Mouse (Mus musculus) CH12.LX (cell line): ENCODE data around the gene Rhob. TPM values are rescaled to one million over a fixed set of nuclear protein-coding genes. Genes with fewer than 3 reads are reported as not detected.

Experiments used
- DNase-seq: peaks from one replicate; pipeline ENCODE4 v3.0.0-alpha.2; 2013; ENCODE audit errors: extremely low read depth
- H3K27ac ChIP-seq: 2 replicates; pipeline ENCODE4 v1.5.1; 2012; ENCODE audit warnings: low read depth, mild to moderate bottlenecking, control low read depth, moderate library complexity; ENCODE audit not compliant: insufficient read depth
- H3K27me3 ChIP-seq: replicated peaks from 2 replicates; pipeline ENCODE3; 2012; ENCODE audit warnings: inconsistent platforms
- H3K36me3 ChIP-seq, 2 experiments: replicated peaks in 1 of 2; 2 replicates each; pipeline versions ENCODE3 to v1.6.1; 2012; ENCODE audit warnings: inconsistent platforms in 1 of 2, low read length in 1 of 2, mild to moderate bottlenecking in 1 of 2, mixed read lengths in 1 of 2, moderate library complexity in 1 of 2; ENCODE audit not compliant: control insufficient read depth in 1 of 2, insufficient read depth in 1 of 2
- H3K4me1 ChIP-seq, 2 experiments: 2 replicates each; pipeline ENCODE4 v1.6.1; 2012; ENCODE audit warnings: inconsistent platforms in 1 of 2, moderate library complexity in 1 of 2; ENCODE audit not compliant: insufficient read depth in 2 of 2, control insufficient read depth in 1 of 2
- H3K4me2 ChIP-seq: 2 replicates; pipeline ENCODE4 v1.6.1; 2012; ENCODE audit warnings: low read depth, mild to moderate bottlenecking, control low read depth; ENCODE audit not compliant: poor library complexity, insufficient read depth, severe bottlenecking
- H3K4me3 ChIP-seq, 3 experiments: fragments of 150-350 bp in 1 of 3; sonication (generic) in 1 of 3; replicated peaks in 1 of 3; 2 replicates each; pipeline versions ENCODE3 to v1.5.1; 2011 to 2012; ENCODE audit warnings: low read depth in 2 of 3, low read length in 2 of 3, mild to moderate bottlenecking in 2 of 3, moderate library complexity in 2 of 3, control low read depth in 1 of 3, improper control_type of control experiment in 1 of 3, inconsistent platforms in 1 of 3, mixed read lengths in 1 of 3; ENCODE audit not compliant: poor library complexity in 1 of 3
- H3K79me2 ChIP-seq: replicated peaks from 2 replicates; pipeline ENCODE4 v1.6.1; 2012; ENCODE audit warnings: mild to moderate bottlenecking, moderate library complexity; ENCODE audit not compliant: control insufficient read depth, poor library complexity, insufficient read depth, severe bottlenecking; ENCODE audit errors: extremely low read depth
- H3K9ac ChIP-seq: 2 replicates; pipeline ENCODE4 v1.6.1; 2012; ENCODE audit warnings: low read depth, mild to moderate bottlenecking, control low read depth, moderate library complexity; ENCODE audit not compliant: insufficient read depth
- H3K9me3 ChIP-seq: replicated peaks from 2 replicates; pipeline ENCODE3; 2012; ENCODE audit warnings: low read length, inconsistent platforms, mixed read lengths
- BHLHE40 ChIP-seq: IDR thresholded peaks from 2 replicates; pipeline ENCODE4 v1.6.1; 2011; ENCODE audit warnings: mild to moderate bottlenecking, low read depth, low read length, improper control_type of control experiment
- CHD1 ChIP-seq: IDR thresholded peaks from 2 replicates; pipeline ENCODE4 v1.6.1; 2012; ENCODE audit warnings: low read depth, low read length, improper control_type of control experiment, inconsistent platforms
- CHD2 ChIP-seq: IDR thresholded peaks from 2 replicates; pipeline ENCODE4 v1.6.1; 2011; ENCODE audit warnings: low read length, improper control_type of control experiment
- CTCF ChIP-seq, 2 experiments: IDR thresholded peaks in 1 of 2; conservative IDR thresholded peaks in 1 of 2; 2 replicates each; pipeline ENCODE4 v1.5.1; 2011 to 2012; ENCODE audit warnings: low read depth in 2 of 2, low read length in 2 of 2, improper control_type of control experiment in 1 of 2, inconsistent platforms in 1 of 2, mild to moderate bottlenecking in 1 of 2, moderate library complexity in 1 of 2
- EP300 ChIP-seq: IDR thresholded peaks from 2 replicates; pipeline ENCODE4 v1.6.1; 2011; ENCODE audit warnings: low read length, improper control_type of control experiment
- ETS1 ChIP-seq: conservative IDR thresholded peaks from 2 replicates; pipeline ENCODE4 v1.6.1; 2012; ENCODE audit warnings: low read depth, mild to moderate bottlenecking, inconsistent platforms, low read length, improper control_type of control experiment, moderate library complexity
- GABPA ChIP-seq: IDR thresholded peaks from 2 replicates; pipeline ENCODE4 v1.6.1; 2012; ENCODE audit warnings: low read depth, low read length, improper control_type of control experiment, inconsistent platforms; ENCODE audit not compliant: insufficient replicate concordance
- IRF4 ChIP-seq: IDR thresholded peaks from 2 replicates; pipeline ENCODE4 v1.6.1; 2014; ENCODE audit warnings: low read depth, mild to moderate bottlenecking, inconsistent platforms, low read length, improper control_type of control experiment
- JUN ChIP-seq: IDR thresholded peaks from 2 replicates; pipeline ENCODE4 v1.6.1; 2011; ENCODE audit warnings: low read depth, mild to moderate bottlenecking, low read length, improper control_type of control experiment, moderate library complexity; ENCODE audit not compliant: insufficient read depth
- MAFK ChIP-seq: IDR thresholded peaks from 2 replicates; pipeline ENCODE4 v1.6.1; 2011; ENCODE audit warnings: low read length, improper control_type of control experiment; ENCODE audit not compliant: insufficient replicate concordance
- MEF2A ChIP-seq: IDR thresholded peaks from 2 replicates; pipeline ENCODE4 v1.6.1; 2014; ENCODE audit warnings: low read depth, mild to moderate bottlenecking, inconsistent platforms, low read length, improper control_type of control experiment, borderline replicate concordance
- MYC ChIP-seq: IDR thresholded peaks from 2 replicates; pipeline ENCODE4 v1.6.1; 2011; ENCODE audit warnings: low read depth, mild to moderate bottlenecking, improper control_type of control experiment, low read length
- NELFE ChIP-seq: IDR thresholded peaks from 2 replicates; pipeline ENCODE4 v1.6.1; 2011; ENCODE audit warnings: low read depth, low read length, improper control_type of control experiment
- PAX5 ChIP-seq: IDR thresholded peaks from 2 replicates; pipeline ENCODE4 v1.6.1; 2012; ENCODE audit warnings: low read length, inconsistent platforms, mixed read lengths
- POLR2AphosphoS2 ChIP-seq: IDR thresholded peaks from 2 replicates; pipeline ENCODE4 v1.6.1; 2011; ENCODE audit warnings: low read depth, low read length, improper control_type of control experiment
- RAD21 ChIP-seq: IDR thresholded peaks from 2 replicates; pipeline ENCODE4 v1.6.1; 2011; ENCODE audit warnings: low read depth, mild to moderate bottlenecking, low read length, improper control_type of control experiment, moderate library complexity
- SIN3A ChIP-seq: IDR thresholded peaks from 2 replicates; pipeline ENCODE4 v1.6.1; 2012; ENCODE audit warnings: low read length, improper control_type of control experiment, inconsistent platforms
- SMC3 ChIP-seq: IDR thresholded peaks from 2 replicates; pipeline ENCODE4 v1.6.1; 2011; ENCODE audit warnings: low read depth, low read length, improper control_type of control experiment
- TCF12 ChIP-seq: IDR thresholded peaks from 2 replicates; pipeline ENCODE4 v1.6.1; 2014; ENCODE audit warnings: low read depth, mild to moderate bottlenecking, inconsistent platforms, low read length, improper control_type of control experiment
- UBTF ChIP-seq: IDR thresholded peaks from 2 replicates; pipeline ENCODE4 v1.6.1; 2012; ENCODE audit warnings: low read depth, mild to moderate bottlenecking, inconsistent platforms, low read length, improper control_type of control experiment, moderate library complexity
- ZC3H11A ChIP-seq: IDR thresholded peaks from 2 replicates; pipeline ENCODE4 v1.6.1; 2012; ENCODE audit warnings: low read depth, mild to moderate bottlenecking, inconsistent platforms, low read length, improper control_type of control experiment
- ZKSCAN1 ChIP-seq: IDR thresholded peaks from 2 replicates; pipeline ENCODE4 v1.6.1; 2012; ENCODE audit warnings: low read depth, inconsistent platforms, low read length, improper control_type of control experiment, borderline replicate concordance
- ZMIZ1 ChIP-seq: IDR thresholded peaks from 2 replicates; pipeline ENCODE4 v1.6.1; 2012; ENCODE audit warnings: low read depth, mild to moderate bottlenecking, inconsistent platforms, low read length, improper control_type of control experiment
- ZNF384 ChIP-seq: IDR thresholded peaks from 2 replicates; pipeline ENCODE4 v1.6.1; 2012; ENCODE audit warnings: low read depth, low read length, improper control_type of control experiment, inconsistent platforms
- dilution Hi-C: fragments of 300-500 bp; cut with MboI; formaldehyde crosslinking; loops from 2 replicates; pipeline ENCODE4 v1.14.3; 2020; ENCODE audit warnings: low sequenced_read_pairs; ENCODE audit not compliant: extremely low pct_unique_long_range_greater_than_20kb, extremely low pct_ligation_motif_present
- in situ Hi-C: fragments of 300-500 bp; cut with MboI; formaldehyde crosslinking; loops from 3 replicates; pipeline ENCODE4 v1.14.3; 2019; ENCODE audit warnings: low sequenced_read_pairs, low pct_ligation_motif_present, low pct_unique_long_range_greater_than_20kb, mixed read lengths
- polyA plus RNA-seq: library from polyadenylated mRNA; unstranded; fragments of >175 nt; gene quantifications from 2 replicates; pipeline ENCODE4 v1.2.1, GENCODE M21; 2012; ENCODE audit warnings: low read depth; ENCODE audit not compliant: insufficient read length
- total RNA-seq, 2 experiments: library from RNA; depleted of rRNA; stranded (reverse); fragments of 300-350 nt in 1 of 2; fragments of >200 nt in 1 of 2; gene quantifications; 2 replicates each; pipeline ENCODE4 v1.2.3; 2012 to 2014

Gene Rhob
- total and polyA plus RNA-seq, 3 experiments, result 42.1 to 54.1 (median 52.9) TPM

- no peak overlapping the region for H3K27ac ChIP-seq
- H3K9ac ChIP-seq, result no peak overlapping the region
- H3K27me3 ChIP-seq, result no peaks in the 10 kb centered on the region
- in situ Hi-C loops (loop anchor here (5.0 kb wide), 1 partner anchor 182 kb away; no protein-coding TSS in a partner anchor), dilution Hi-C loops (no loop called here)
- no peak for DNase-seq
- no peaks in the 10 kb centered on the region for H3K9me3 ChIP-seq
- TF ChIP-seq GABPA (no peak), IRF4 (no peak), ZNF384 (no peak), POLR2AphosphoS2 (no peak), EP300 (no peak), MEF2A (no peak), CHD2 (no peak), SMC3 (no peak), ZKSCAN1 (no peak), PAX5 (no peak), CHD1 (no peak), CTCF (conservative IDR thresholded peaks at IDR 0.05 in 1 of 2, IDR thresholded peaks at IDR 0.05 in 1 of 2; ENCODE audit: low read depth in 2 of 2, low read length in 2 of 2) (no peak), JUN (no peak), ZC3H11A (no peak), MYC (no peak), ZMIZ1 (no peak), NELFE (no peak), BHLHE40 (no peak)
- TF ChIP-seq, all 38 proteins: peak for 0
- H3K4me3 ChIP-seq, result no peak overlapping the region
- no peaks in the 10 kb centered on the region for H3K36me3 ChIP-seq
- peaks cover 3% of the 10 kb centered on the region for H3K79me2 ChIP-seq
- peaks cover 4 to 18% of the 10 kb centered on the region in 2 experiments for H3K4me1 ChIP-seq
- no peak overlapping the region for H3K4me2 ChIP-seq
These were observed 4.3 kb upstream of the Rhob start for GRCm38 (mm10) chr12:8504131-8504530.

- Histone ChIP-seq H3K4me3 (no peak overlapping the region), H3K27ac (no peak overlapping the region), H3K79me2 (peaks cover 15% of the 10 kb centered on the region), H3K9ac (no peak overlapping the region), H3K4me2 (no peak overlapping the region), H3K27me3 (no peaks in the 10 kb centered on the region), H3K4me1 (peaks cover 4 to 18% of the 10 kb centered on the region in 2 experiments), H3K36me3 (peaks cover 0 to 7% of the 10 kb centered on the region in 2 experiments), H3K9me3 (no peaks in the 10 kb centered on the region)
- peak; percentile 62; the same call in 1 of the 2 replicates for TF ChIP-seq ZNF384
- TF ChIP-seq ETS1, result no peak
- peak; percentile 95 for TF ChIP-seq SMC3
- TF ChIP-seq MYC, result 0 out of 2 replicates have a peak, but pooled peaks have one; percentile 19
- no peak for TF ChIP-seq ZKSCAN1
- TF ChIP-seq ZC3H11A, result peak; percentile 94
- TF ChIP-seq GABPA, result no peak
- no peak for TF ChIP-seq MAFK
- TF ChIP-seq RAD21, result peak; percentile 89
- TF ChIP-seq TCF12, result 0 out of 2 replicates have a peak, but pooled peaks have one; percentile 36
- peak; percentile 12 to 86; a peak in 2 of 4 replicates for TF ChIP-seq CTCF (conservative IDR thresholded peaks at IDR 0.05 in 1 of 2, IDR thresholded peaks at IDR 0.05 in 1 of 2; ENCODE audit: low read depth in 2 of 2, low read length in 2 of 2)
- no peak; the same call in 1 of the 2 replicates for TF ChIP-seq SIN3A
- TF ChIP-seq UBTF, result no peak
- in situ Hi-C loops (loop anchor here (5.0 kb wide), 1 partner anchor 180 kb away; no protein-coding TSS in a partner anchor), dilution Hi-C loops (no loop called here)
- peak; percentile 72 for DNase-seq
These were observed 2.7 kb upstream of the Rhob start for GRCm38 (mm10) chr12:8502546-8502945.
